Mouse (Mus musculus) embryonic facial prominence, embryonic 10.5 days (tissue): ENCODE measurements around the gene Sugp2. TPM values are rescaled to one million over a fixed set of nuclear protein-coding genes. Genes with fewer than 3 reads are reported as not detected.

Experiments
- DNase-seq: peaks from one replicate; pipeline ENCODE4 v3.0.0-alpha.2; 2017; ENCODE audit warnings: low spot score
- H3K27ac ChIP-seq: fragments of 300-500 bp; sonication (generic); replicated peaks from 2 replicates; pipeline ENCODE4 v1.5.1; 2016; ENCODE audit warnings: mild to moderate bottlenecking
- H3K27me3 ChIP-seq: fragments of 300-500 bp; sonication (generic); replicated peaks from 2 replicates; pipeline ENCODE4 v1.6.1; 2016; ENCODE audit warnings: low read depth, mild to moderate bottlenecking; ENCODE audit not compliant: poor library complexity, severe bottlenecking
- H3K36me3 ChIP-seq: fragments of 300-500 bp; sonication (generic); replicated peaks from 2 replicates; pipeline ENCODE4 v1.6.1; 2016; ENCODE audit warnings: mild to moderate bottlenecking, moderate library complexity
- H3K4me1 ChIP-seq: fragments of 300-500 bp; sonication (generic); 2 replicates; pipeline ENCODE4 v1.6.1; 2016
- H3K4me3 ChIP-seq: fragments of 300-500 bp; sonication (generic); 2 replicates; pipeline ENCODE4 v1.5.1; 2016; ENCODE audit warnings: mild to moderate bottlenecking, moderate library complexity
- H3K9me3 ChIP-seq: fragments of 300-500 bp; sonication (generic); 2 replicates; pipeline ENCODE4 v1.6.1; 2016; ENCODE audit warnings: mild to moderate bottlenecking
- WGBS: fragments of 180-500 bp; shearing (Covaris S2); methylation state at CpG from one replicate; pipeline ENCODE4 v1.1.7; 2016; 5-methylcytosine and 5-hydroxymethylcytosine counted together
- polyA plus RNA-seq: library from polyadenylated mRNA; unstranded; fragments of >200 nt; fragmentation: Nextera tagmentation; extraction: Ambion mirVana; gene quantifications from 2 replicates; pipeline ENCODE4 v1.2.1, GENCODE M21; 2016

Sugp2 gene
- polyA plus RNA-seq, 1 experiment from 2014 or later, result 47.0 TPM

DNA sequence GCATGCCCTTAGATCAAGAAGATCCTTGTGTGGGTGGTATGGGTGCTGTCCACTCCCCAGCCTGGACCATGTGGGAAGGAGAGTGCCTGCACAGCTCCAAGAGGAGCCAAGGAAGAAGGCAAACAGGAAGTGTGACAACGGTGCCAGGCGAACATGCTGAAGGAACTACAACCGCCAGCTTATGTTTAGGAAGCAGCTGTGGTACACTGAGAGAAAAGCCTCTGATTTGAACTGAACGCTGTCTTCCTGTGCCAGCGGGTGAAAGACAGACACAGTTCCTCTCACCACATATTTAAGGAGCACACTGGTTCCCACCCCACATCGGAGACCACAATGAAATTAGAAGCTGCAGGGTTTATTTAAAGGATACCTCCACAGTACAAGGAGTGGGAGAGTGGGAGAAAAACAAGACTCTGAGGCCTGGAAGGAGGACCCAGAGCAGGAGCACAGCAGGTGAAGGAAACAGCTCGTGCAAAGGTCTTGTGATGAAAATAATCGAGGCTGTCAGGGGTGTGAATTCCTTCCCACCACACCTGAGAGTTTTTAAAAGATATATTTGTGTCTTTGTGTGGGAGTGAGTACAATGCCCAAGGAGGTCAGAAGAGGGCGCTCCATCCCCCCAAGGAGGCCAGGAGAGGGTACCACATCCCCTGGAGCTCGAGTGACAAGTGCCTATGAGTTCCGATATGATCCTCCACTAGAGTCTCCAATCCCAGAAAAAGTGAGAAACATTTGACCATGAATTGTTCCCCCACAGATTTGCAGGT is 35.0 kb downstream of the Sugp2 start:
- peaks cover 30% of the 10 kb centered on the region for H3K36me3 ChIP-seq
- DNase-seq, result no peak
- peaks cover 21% of the 10 kb centered on the region for H3K4me1 ChIP-seq
- H3K27ac ChIP-seq, result no peak overlapping the region
- H3K9me3 ChIP-seq, result no peaks in the 10 kb centered on the region
- H3K4me3 ChIP-seq, result no peak overlapping the region
- whole genome bisulfite sequencing, result 61% methylated on average over 11 of the region's 11 CpGs
- no peaks in the 10 kb centered on the region for H3K27me3 ChIP-seq

DNA sequence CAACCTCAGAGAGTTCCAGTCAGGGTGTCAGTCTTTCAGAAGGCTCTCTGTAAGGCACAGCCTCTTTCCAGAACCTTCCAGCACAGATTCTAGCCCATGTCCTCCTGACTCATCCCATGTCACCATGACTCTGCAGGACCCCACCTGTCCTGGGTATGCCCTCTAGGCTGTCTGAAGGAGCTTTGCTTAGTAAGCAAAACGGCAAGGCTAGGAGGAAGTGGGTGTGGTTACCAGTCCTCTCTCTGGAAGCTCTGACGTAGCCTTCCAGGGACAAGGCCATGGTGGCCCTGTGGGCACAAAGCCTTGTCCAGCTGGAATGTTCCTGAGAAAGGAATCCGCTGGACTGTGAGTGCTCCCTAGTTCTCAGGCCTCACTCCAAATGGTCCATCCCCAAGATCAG is 38.9 kb downstream of the Sugp2 start:
- H3K27ac ChIP-seq, result no peak overlapping the region
- 56% methylated on average over 3 of the region's 3 CpGs for WGBS

GRCm38 (mm10) chr8:70274350-70274749 is 40.3 kb downstream of the Sugp2 start:
- Histone ChIP-seq H3K27ac (no peak overlapping the region), H3K4me1 (peaks cover 25% of the 10 kb centered on the region), H3K4me3 (no peak overlapping the region), H3K9me3 (no peaks in the 10 kb centered on the region), H3K36me3 (no peaks in the 10 kb centered on the region), H3K27me3 (no peaks in the 10 kb centered on the region)
- no peak for DNase-seq

More for the DNA sequence above, 38.9 kb downstream of the Sugp2 start:
- DNase-seq, result no peak
- Histone ChIP-seq H3K27me3 (no peaks in the 10 kb centered on the region), H3K36me3 (no peaks in the 10 kb centered on the region), H3K4me1 (peaks cover 20% of the 10 kb centered on the region), H3K9me3 (no peaks in the 10 kb centered on the region), H3K4me3 (no peak overlapping the region)

GRCm38 (mm10) chr8:70276476-70276875 is 42.5 kb downstream of the Sugp2 start:
- Histone ChIP-seq H3K4me1 (peaks cover 37% of the 10 kb centered on the region), H3K9me3 (no peaks in the 10 kb centered on the region), H3K27ac (no peak overlapping the region), H3K27me3 (no peaks in the 10 kb centered on the region), H3K36me3 (no peaks in the 10 kb centered on the region), H3K4me3 (no peak overlapping the region)
- 88% methylated on average over 3 of the region's 3 CpGs for WGBS
- DNase-seq, result no peak

- DNase-seq, result no peak
- Histone ChIP-seq H3K27me3 (no peaks in the 10 kb centered on the region), H3K27ac (0 out of 2 replicates have a peak overlapping the region, but pooled peaks have one; percentile 49), H3K4me3 (0 out of 2 replicates have a peak overlapping the region, but pooled peaks have one; percentile 4), H3K36me3 (no peaks in the 10 kb centered on the region), H3K4me1 (peaks cover 46% of the 10 kb centered on the region), H3K9me3 (no peaks in the 10 kb centered on the region)
- 71% methylated on average over 15 of the region's 15 CpGs for WGBS
Measured at GRCm38 (mm10) chr8:70278175-70278574, 44.1 kb downstream of the Sugp2 start.

- DNase-seq, result no peak
- Histone ChIP-seq H3K36me3 (peaks cover under 1% of the 10 kb centered on the region), H3K9me3 (no peaks in the 10 kb centered on the region), H3K4me1 (peaks cover 54% of the 10 kb centered on the region), H3K27me3 (no peaks in the 10 kb centered on the region), H3K27ac (peak overlapping the region; percentile 40; the same call in 1 of the 2 replicates), H3K4me3 (0 out of 2 replicates have a peak overlapping the region, but pooled peaks have one; percentile 13)
- WGBS, result 66% methylated on average over 8 of the region's 8 CpGs
Measured at GRCm38 (mm10) chr8:70279266-70279665, 45.2 kb downstream of the Sugp2 start.

DNA sequence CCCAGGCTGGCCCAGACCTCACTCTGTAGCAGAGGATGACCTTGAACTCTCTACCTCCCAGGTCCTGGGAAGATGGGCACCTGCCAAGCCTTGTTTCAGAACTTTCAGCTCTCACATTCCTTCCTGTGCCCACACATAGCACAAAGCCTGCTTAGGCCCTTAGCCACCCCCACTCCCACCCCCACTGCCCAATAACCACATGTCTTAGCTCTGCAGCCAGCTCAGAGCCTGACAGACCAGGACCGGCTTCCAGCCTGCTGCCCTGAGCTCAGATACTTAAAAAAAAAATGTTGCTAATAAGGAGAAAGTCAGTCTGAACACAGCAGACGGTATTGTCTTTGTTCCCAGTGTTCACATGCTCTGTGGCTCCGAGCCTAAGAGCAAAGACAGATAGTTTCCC is 47.0 kb downstream of the Sugp2 start:
- Histone ChIP-seq H3K27ac (peak overlapping the region; percentile 95; the same call in 1 of the 2 replicates), H3K4me1 (peaks cover 66% of the 10 kb centered on the region), H3K4me3 (no peak overlapping the region), H3K9me3 (no peaks in the 10 kb centered on the region), H3K27me3 (no peaks in the 10 kb centered on the region), H3K36me3 (peaks cover 18% of the 10 kb centered on the region)
- DNase-seq, result no peak
- 60% methylated on average over 3 of the region's 3 CpGs for WGBS

DNA sequence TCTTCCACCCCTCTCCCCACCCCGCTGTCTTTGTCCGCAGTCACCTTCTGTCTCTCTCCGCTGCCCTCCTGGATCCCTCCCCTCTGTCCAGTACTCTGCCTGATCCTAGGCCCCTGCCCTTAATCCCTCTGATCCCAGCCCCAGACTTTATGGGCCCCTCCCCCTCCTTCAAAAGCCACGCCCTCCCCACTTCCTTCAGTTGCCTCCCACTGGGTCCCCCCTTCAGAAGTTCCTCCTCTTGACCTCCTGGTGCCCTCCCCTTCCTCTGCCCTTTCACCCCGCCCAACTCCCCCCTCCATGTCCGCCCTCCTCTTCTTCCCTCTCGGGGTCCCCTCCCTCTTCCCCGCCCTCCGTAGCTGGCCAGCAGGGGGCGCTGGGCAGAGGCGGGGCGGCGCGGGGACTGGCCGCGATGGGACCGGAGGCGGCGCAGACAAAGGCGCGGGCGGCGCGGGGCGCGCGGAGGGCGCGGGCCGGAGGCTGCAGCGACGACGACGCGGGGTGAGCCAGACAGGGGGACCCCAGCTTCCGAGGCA is 48.6 kb downstream of the Sugp2 start, which contains the start of gene Homer3:
Gene Homer3, plus strand, starts transcription at position 225 of the 533 bp plus-strand sequence.
- H3K27me3 ChIP-seq, result no peaks in the 10 kb centered on the region
- H3K9me3 ChIP-seq, result peaks cover 6% of the 10 kb centered on the region; the same call in 1 of the 2 replicates
- peaks cover 62% of the 10 kb centered on the region for H3K4me1 ChIP-seq
- DNase-seq, result peak; percentile 97
- H3K36me3 ChIP-seq, result peaks cover 35% of the 10 kb centered on the region
- under 1% methylated on average over 36 of the region's 36 CpGs for WGBS
- peak within 1 kb of the TSS; percentile 95 for H3K27ac ChIP-seq
- peak within 1 kb of the TSS; percentile 93 for H3K4me3 ChIP-seq

DNA sequence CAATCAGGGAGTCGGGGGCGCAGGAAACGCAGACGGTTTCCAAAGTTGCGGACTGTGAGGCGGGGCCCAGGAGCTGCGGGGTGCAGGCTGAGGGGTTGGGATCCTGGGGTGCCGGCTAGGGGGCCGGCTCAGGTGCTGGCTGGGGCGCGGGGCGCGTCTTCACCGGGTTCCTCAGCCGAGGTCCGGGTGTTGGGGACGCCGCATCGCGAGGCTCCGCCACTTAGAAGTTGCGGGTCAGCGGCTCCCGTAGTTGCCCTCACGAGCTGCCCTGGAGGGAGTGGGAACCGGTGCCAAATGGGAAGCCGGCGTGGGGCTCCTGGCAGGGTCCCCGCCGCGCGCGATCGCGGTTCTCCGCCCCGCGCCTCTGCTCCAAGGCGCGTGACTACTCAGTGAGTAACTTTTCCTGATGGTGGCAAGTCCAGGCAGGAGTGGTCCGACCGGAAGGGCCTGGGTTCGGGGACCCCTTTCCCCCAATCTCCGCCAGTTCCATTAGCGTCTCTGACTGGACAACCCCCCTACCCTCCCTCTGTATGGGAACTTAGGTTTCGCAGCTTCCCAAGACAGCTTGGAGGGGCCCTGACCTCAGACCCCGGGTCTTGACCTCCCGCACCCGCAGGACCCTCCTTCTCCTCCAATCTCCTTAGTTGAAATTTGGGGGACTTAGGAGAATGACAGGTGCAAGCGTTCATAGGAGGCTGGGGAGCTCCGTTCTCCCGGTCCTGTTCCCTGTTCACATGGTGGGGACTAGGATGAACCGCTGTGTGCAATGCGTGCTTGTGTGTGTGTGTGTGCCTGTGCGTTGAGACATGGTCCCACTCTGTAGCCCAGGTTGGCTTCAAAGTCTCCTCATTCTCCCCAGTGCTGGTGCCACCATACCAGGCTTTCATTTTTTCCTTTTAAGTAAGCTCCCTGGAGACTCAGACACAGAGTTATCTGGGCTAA is 49.4 kb downstream of the Sugp2 start:
- H3K27me3 ChIP-seq, result no peaks in the 10 kb centered on the region
- under 1% methylated on average over 55 of the region's 55 CpGs for WGBS
- peak overlapping the region; percentile 95 for H3K27ac ChIP-seq
- peak overlapping the region; percentile 93 for H3K4me3 ChIP-seq
- peaks cover 55% of the 10 kb centered on the region for H3K4me1 ChIP-seq
- peaks cover 6% of the 10 kb centered on the region; the same call in 1 of the 2 replicates for H3K9me3 ChIP-seq
- peak; percentile 44 for DNase-seq
- peaks cover 42% of the 10 kb centered on the region for H3K36me3 ChIP-seq

DNA sequence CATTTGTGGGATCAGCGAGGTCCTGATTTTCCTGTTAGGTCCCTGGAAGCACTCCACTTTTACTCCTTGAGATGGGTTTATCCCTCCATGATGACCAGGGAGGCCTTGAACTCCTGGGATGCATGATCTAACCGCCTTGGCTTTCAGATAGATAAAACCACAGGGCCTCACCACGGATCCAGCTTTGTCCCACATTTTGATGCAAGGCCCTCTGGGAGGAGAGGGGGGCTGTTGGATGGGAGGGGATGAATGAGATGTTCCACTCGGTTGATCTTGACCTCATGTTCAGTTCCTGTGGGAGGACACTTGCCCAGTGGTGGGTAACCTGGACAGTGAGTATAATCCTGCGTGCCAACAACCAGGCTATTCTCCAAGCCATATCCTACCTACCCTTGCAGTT is 50.4 kb downstream of the Sugp2 start:
- WGBS, result 79% methylated on average over 5 of the region's 5 CpGs
- H3K9me3 ChIP-seq, result peaks cover 6% of the 10 kb centered on the region; the same call in 1 of the 2 replicates
- no peak overlapping the region for H3K27ac ChIP-seq
- H3K4me1 ChIP-seq, result peaks cover 46% of the 10 kb centered on the region
- H3K4me3 ChIP-seq, result peak overlapping the region; percentile 93
- peaks cover 52% of the 10 kb centered on the region for H3K36me3 ChIP-seq
- H3K27me3 ChIP-seq, result no peaks in the 10 kb centered on the region
- DNase-seq, result no peak

- peaks cover 61% of the 10 kb centered on the region for H3K36me3 ChIP-seq
Measured at GRCm38 (mm10) chr8:70285304-70285703, 51.3 kb downstream of the Sugp2 start.

GRCm38 (mm10) chr8:70286737-70287136 is 52.7 kb downstream of the Sugp2 start:
- Histone ChIP-seq H3K4me1 (peaks cover 32% of the 10 kb centered on the region), H3K36me3 (peaks cover 76% of the 10 kb centered on the region), H3K27ac (no peak overlapping the region), H3K27me3 (no peaks in the 10 kb centered on the region), H3K9me3 (peaks cover 6% of the 10 kb centered on the region; the same call in 1 of the 2 replicates), H3K4me3 (0 out of 2 replicates have a peak overlapping the region, but pooled peaks have one; percentile 6)
- DNase-seq, result no peak
- 91% methylated on average over 8 of the region's 8 CpGs for WGBS

More at GRCm38 (mm10) chr8:70285304-70285703, 51.3 kb downstream of the Sugp2 start:
- H3K9me3 ChIP-seq, result peaks cover 6% of the 10 kb centered on the region; the same call in 1 of the 2 replicates
- H3K27me3 ChIP-seq, result no peaks in the 10 kb centered on the region
- WGBS, result 97% methylated on average over 15 of the region's 15 CpGs
- H3K4me1 ChIP-seq, result peaks cover 44% of the 10 kb centered on the region
- peak overlapping the region; percentile 93; the same call in 1 of the 2 replicates for H3K4me3 ChIP-seq
- no peak overlapping the region for H3K27ac ChIP-seq
- no peak for DNase-seq
